8 mouse cellular contexts compared by ENCODE assay signal in the genomic region with DNA sequence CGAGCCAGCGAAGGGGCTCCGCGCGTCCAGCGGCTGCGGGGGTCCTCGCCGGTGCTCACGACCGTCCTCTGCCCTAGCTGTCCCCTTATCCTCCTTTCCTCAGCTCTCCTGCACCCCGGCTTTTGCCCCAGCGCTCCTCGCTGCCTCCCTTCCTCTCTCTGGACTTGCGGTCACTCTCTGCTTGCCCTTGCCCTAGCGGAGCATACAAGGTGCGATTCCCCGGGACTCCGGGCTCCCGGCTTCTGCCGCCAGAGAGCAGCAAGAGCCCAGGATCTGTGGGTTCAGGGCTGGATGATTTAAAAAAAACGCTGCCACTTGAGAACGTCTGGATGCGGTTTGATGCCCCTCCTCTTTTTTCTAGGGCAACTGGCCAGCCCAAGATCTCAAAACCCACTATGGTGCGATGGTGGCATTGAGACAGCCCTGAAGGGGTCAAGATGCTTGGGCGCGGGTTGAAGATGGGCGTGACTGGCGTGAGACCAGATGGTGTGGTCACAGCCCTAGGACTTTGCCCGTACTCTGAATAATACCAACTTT. TPM values are rescaled to one million over a fixed set of nuclear protein-coding genes. Genes with fewer than 3 reads are reported as not detected.
DNase-seq lines count a peak whose midpoint lies in the region; ATAC-seq and TF ChIP-seq lines count a peak whose summit lies in the region.

No protein-coding gene starts in this region.

- H3K9me3 ChIP-seq in forebrain, embryonic 12.5 days = no peaks in the 10 kb centered on the region
- no peaks in the 10 kb centered on the region for H3K9me3 ChIP-seq in heart, embryonic 14.5 days (ENCODE audit: control insufficient read depth, low read length)
- H3K9me3 ChIP-seq in kidney, postnatal 0 days (replicated peaks; ENCODE audit: low read length) = no peaks in the 10 kb centered on the region
- H3K9me3 ChIP-seq in liver, embryonic 12.5 days (replicated peaks) = no peaks in the 10 kb centered on the region
- no peaks in the 10 kb centered on the region for H3K9me3 ChIP-seq in neural tube, embryonic 13.5 days

- peak overlapping the region; percentile 80 for H3K4me2 ChIP-seq in forebrain, embryonic 12.5 days
- H3K4me2 ChIP-seq in heart, embryonic 14.5 days (ENCODE audit: low read length) = peak overlapping the region; percentile 88
- H3K4me2 ChIP-seq in kidney, postnatal 0 days (ENCODE audit: low read length) = peak overlapping the region; percentile 85
- H3K4me2 ChIP-seq in liver, embryonic 12.5 days = peak overlapping the region; percentile 55
- H3K4me2 ChIP-seq in neural tube, embryonic 13.5 days = peak overlapping the region; percentile 77

- H3K4me1 ChIP-seq in forebrain, embryonic 12.5 days = peaks cover 15% of the 10 kb centered on the region
- peaks cover 8 to 11% of the 10 kb centered on the region in 2 experiments; a peak in 3 of 4 replicates for H3K4me1 ChIP-seq in heart, embryonic 14.5 days (ENCODE audit: control insufficient read depth in 2 of 2, insufficient read depth in 2 of 2, low read length in 2 of 2)
- H3K4me1 ChIP-seq in kidney, postnatal 0 days (replicated peaks; ENCODE audit: insufficient read depth, low read length) = peaks cover 12% of the 10 kb centered on the region; the same call in 1 of the 2 replicates
- no peaks in the 10 kb centered on the region; the same call in 1 of the 2 replicates for H3K4me1 ChIP-seq in liver, embryonic 12.5 days
- H3K4me1 ChIP-seq in neural tube, embryonic 13.5 days (replicated peaks) = peaks cover 23% of the 10 kb centered on the region

- peak; percentile 84 for TF ChIP-seq CTCF in kidney, postnatal 0 days (IDR thresholded peaks at IDR 0.05; ENCODE audit: low read depth)

- H3K4me3 ChIP-seq in forebrain, embryonic 12.5 days (replicated peaks) = peak overlapping the region; percentile 49
- H3K4me3 ChIP-seq in heart, embryonic 14.5 days (ENCODE audit: control insufficient read depth in 1 of 2, insufficient read depth in 1 of 2, low read depth in 1 of 2, low read length in 2 of 2) = peak overlapping the region; percentile 51 to 60
- peak overlapping the region; percentile 48 for H3K4me3 ChIP-seq in kidney, postnatal 0 days (replicated peaks; ENCODE audit: low read depth, low read length)
- peak overlapping the region; percentile 38 for H3K4me3 ChIP-seq in liver, embryonic 12.5 days
- H3K4me3 ChIP-seq in neural tube, embryonic 13.5 days = peak overlapping the region; percentile 47

- H3K27me3 ChIP-seq in forebrain, embryonic 12.5 days = peaks cover 80% of the 10 kb centered on the region
- H3K27me3 ChIP-seq in heart, embryonic 14.5 days (ENCODE audit: control insufficient read depth, insufficient read depth, low read length) = peaks cover 54% of the 10 kb centered on the region
- H3K27me3 ChIP-seq in kidney, postnatal 0 days (ENCODE audit: insufficient read depth, low read length) = peaks cover 39% of the 10 kb centered on the region
- peaks cover 87% of the 10 kb centered on the region for H3K27me3 ChIP-seq in liver, embryonic 12.5 days (replicated peaks)
- peaks cover 80% of the 10 kb centered on the region for H3K27me3 ChIP-seq in neural tube, embryonic 13.5 days

- ATAC-seq in forebrain, embryonic 12.5 days (ENCODE audit: low FRiP score) = 0 out of 2 replicates have a peak, but pooled peaks have one; percentile 33
- ATAC-seq in heart, embryonic 14.5 days (ENCODE audit: insufficient number of reproducible peaks, insufficient read depth, low FRiP score, low read depth) = peak; percentile 70
- ATAC-seq in kidney, postnatal 0 days (replicated peaks; ENCODE audit: low FRiP score, low read depth) = peak; percentile 80
- ATAC-seq in liver, embryonic 12.5 days = 0 out of 2 replicates have a peak, but pooled peaks have one; percentile 18
- ATAC-seq in neural tube, embryonic 13.5 days (ENCODE audit: low read depth) = peak; percentile 76
- ATAC-seq in erythroid progenitor cell, adult 5-6 weeks (replicated peaks; ENCODE audit: low FRiP score, poor library complexity, severe bottlenecking) = no peak

- H3K9ac ChIP-seq in forebrain, embryonic 12.5 days = peak overlapping the region; percentile 44
- H3K9ac ChIP-seq in heart, embryonic 14.5 days (ENCODE audit: low read length) = peak overlapping the region; percentile 76
- H3K9ac ChIP-seq in kidney, postnatal 0 days (ENCODE audit: low read depth, low read length) = peak overlapping the region; percentile 54
- no peak overlapping the region for H3K9ac ChIP-seq in liver, embryonic 12.5 days
- peak overlapping the region; percentile 62 for H3K9ac ChIP-seq in neural tube, embryonic 13.5 days

- peak; percentile 59 for DNase-seq in urinary bladder, postnatal 14 days (ENCODE audit: low spot score)
- DNase-seq in urinary bladder, postnatal 10 days (ENCODE audit: low spot score) = no peak
- peak; percentile 92 for DNase-seq in kidney, postnatal 0 days (ENCODE audit: low spot score)

- no peaks in the 10 kb centered on the region for H3K36me3 ChIP-seq in forebrain, embryonic 12.5 days (replicated peaks)
- H3K36me3 ChIP-seq in heart, embryonic 14.5 days (ENCODE audit: control insufficient read depth, insufficient read depth, low read length) = no peaks in the 10 kb centered on the region
- no peaks in the 10 kb centered on the region for H3K36me3 ChIP-seq in kidney, postnatal 0 days (ENCODE audit: insufficient read depth, low read length)
- H3K36me3 ChIP-seq in liver, embryonic 12.5 days = no peaks in the 10 kb centered on the region
- H3K36me3 ChIP-seq in neural tube, embryonic 13.5 days = no peaks in the 10 kb centered on the region

- 1% methylated on average over 23 of the region's 30 CpGs for WGBS in forebrain, embryonic 12.5 days
- under 1% methylated on average over 21 of the region's 30 CpGs for WGBS in heart, embryonic 14.5 days
- under 1% methylated on average over 29 of the region's 30 CpGs for WGBS in kidney, postnatal 0 days
- 2% methylated on average over 30 of the region's 30 CpGs for WGBS in liver, embryonic 12.5 days (ENCODE audit: insufficient replicate concordance)
- under 1% methylated on average over 30 of the region's 30 CpGs for WGBS in neural tube, embryonic 13.5 days

- H3K27ac ChIP-seq in forebrain, embryonic 12.5 days = no peak overlapping the region
- H3K27ac ChIP-seq in heart, embryonic 14.5 days (replicated peaks in 1 of 2; ENCODE audit: control insufficient read depth in 1 of 2, insufficient read depth in 1 of 2, low read depth in 2 of 2, low read length in 2 of 2) = no peak overlapping the region
- H3K27ac ChIP-seq in kidney, postnatal 0 days = no peak overlapping the region
- H3K27ac ChIP-seq in liver, embryonic 12.5 days = no peak overlapping the region
- H3K27ac ChIP-seq in neural tube, embryonic 13.5 days (replicated peaks) = no peak overlapping the region

RNA-seq across cellular contexts. Expression of gene Adra1d, which starts 0.6 kb away (rescaled TPM):
- polyA plus RNA-seq in forebrain, embryonic 12.5 days (2016; fragmentation: Nextera tagmentation; extraction: Ambion mirVana) = not detected in 2 replicates
- 1.1 TPM in 2 replicates for polyA plus RNA-seq in heart, embryonic 14.5 days (2014; fragmentation: Nextera tagmentation; extraction: Ambion mirVana)
- 1.3 and 1.6 TPM in 2 replicates for polyA plus RNA-seq in kidney, postnatal 0 days (2015; fragmentation: Nextera tagmentation; extraction: Ambion mirVana)
- polyA plus RNA-seq in liver, embryonic 12.5 days (2016; fragmentation: Nextera tagmentation; extraction: Ambion mirVana) = 1.3 and 1.4 TPM in 2 replicates
- 0.21 and 0.27 TPM in 2 replicates for polyA plus RNA-seq in neural tube, embryonic 13.5 days (2015; fragmentation: Nextera tagmentation; extraction: Ambion mirVana)
- not detected in 2 replicates for total RNA-seq in erythroid progenitor cell, adult 5-6 weeks (2015; ENCODE audit: low replicate concordance)
- total RNA-seq in erythroid progenitor cell, adult 5-6 weeks (2017; ENCODE audit: low replicate concordance) = not detected in 2 replicates
